Mouse (Mus musculus): ENCODE measurements around the gene Cenpb. TPM values are rescaled to one million over a fixed set of nuclear protein-coding genes. Genes with fewer than 3 reads are reported as not detected.

Gene Cenpb
- polyA plus RNA-seq, 1 experiment: 28.5 TPM

GRCm38 (mm10) chr2:131189521-131190309, 9.8 kb upstream of the Cenpb start:
- 43% methylated on average over 5 of the region's 5 CpGs for WGBS
- Histone ChIP-seq H3K27ac (ENCODE audit: control insufficient read depth, insufficient read depth, low read depth, low read length, poor library complexity) (peak overlapping the region; percentile 71), H3K4me1 (ENCODE audit: control insufficient read depth, insufficient read depth, low read length) (peaks cover 7% of the 10 kb centered on the region), H3K4me3 (replicated peaks; ENCODE audit: control insufficient read depth, low read depth, low read length) (peak overlapping the region; percentile 35)
- TF ChIP-seq CTCF (IDR thresholded peaks at IDR 0.05; ENCODE audit: control insufficient read depth, insufficient read depth, low read length) (no peak), POLR2A (IDR thresholded peaks at IDR 0.05; ENCODE audit: borderline replicate concordance, control insufficient read depth, low read depth, low read length) (no peak)

GRCm38 (mm10) chr2:131188311-131188710, 8.4 kb upstream of the Cenpb start:
- 74% methylated on average over 5 of the region's 5 CpGs for WGBS
- TF ChIP-seq POLR2A (IDR thresholded peaks at IDR 0.05; ENCODE audit: borderline replicate concordance, control insufficient read depth, low read depth, low read length) (no peak), CTCF (IDR thresholded peaks at IDR 0.05; ENCODE audit: control insufficient read depth, insufficient read depth, low read length) (no peak)
- peak overlapping the region; percentile 93 for H3K4me3 ChIP-seq (replicated peaks; ENCODE audit: control insufficient read depth, low read depth, low read length)
- peak overlapping the region; percentile 92; the same call in 1 of the 2 replicates for H3K27ac ChIP-seq (ENCODE audit: control insufficient read depth, insufficient read depth, low read depth, low read length, poor library complexity)
- H3K4me1 ChIP-seq (ENCODE audit: control insufficient read depth, insufficient read depth, low read length): peaks cover 7% of the 10 kb centered on the region

- WGBS: 49% methylated on average over 3 of the region's 3 CpGs
- Histone ChIP-seq H3K27ac (ENCODE audit: control insufficient read depth, insufficient read depth, low read depth, low read length, poor library complexity) (peak overlapping the region; percentile 92), H3K4me3 (replicated peaks; ENCODE audit: control insufficient read depth, low read depth, low read length) (peak overlapping the region; percentile 93), H3K4me1 (ENCODE audit: control insufficient read depth, insufficient read depth, low read length) (peaks cover 7% of the 10 kb centered on the region)
- TF ChIP-seq POLR2A (IDR thresholded peaks at IDR 0.05; ENCODE audit: borderline replicate concordance, control insufficient read depth, low read depth, low read length) (no peak), CTCF (IDR thresholded peaks at IDR 0.05; ENCODE audit: control insufficient read depth, insufficient read depth, low read length) (no peak)
Observed at GRCm38 (mm10) chr2:131187602-131187922, 7.7 kb upstream of the Cenpb start.

- Histone ChIP-seq H3K4me3 (replicated peaks; ENCODE audit: control insufficient read depth, low read depth, low read length) (peak within 1 kb of the TSS; percentile 93), H3K4me1 (ENCODE audit: control insufficient read depth, insufficient read depth, low read length) (peaks cover 7% of the 10 kb centered on the region), H3K27ac (ENCODE audit: control insufficient read depth, insufficient read depth, low read depth, low read length, poor library complexity) (peak within 1 kb of the TSS; percentile 92)
- WGBS: 1% methylated on average over 43 of the region's 43 CpGs
- TF ChIP-seq POLR2A (IDR thresholded peaks at IDR 0.05; ENCODE audit: borderline replicate concordance, control insufficient read depth, low read depth, low read length) (peak; percentile 99), CTCF (IDR thresholded peaks at IDR 0.05; ENCODE audit: control insufficient read depth, insufficient read depth, low read length) (no peak)
Observed at GRCm38 (mm10) chr2:131186771-131187601, 7.1 kb upstream of the Cenpb start, which contains the start of the genes Cdc25b and Spef1. Cdc25b (plus strand) TSS chr2:131186949. Spef1 (minus strand) TSS chr2:131187282.

- no peak for TF ChIP-seq POLR2A (IDR thresholded peaks at IDR 0.05; ENCODE audit: borderline replicate concordance, control insufficient read depth, low read depth, low read length)
- TF ChIP-seq CTCF (IDR thresholded peaks at IDR 0.05; ENCODE audit: control insufficient read depth, insufficient read depth, low read length): no peak
- WGBS: 4% methylated on average over 14 of the region's 14 CpGs
- peak overlapping the region; percentile 69 for H3K4me3 ChIP-seq (replicated peaks; ENCODE audit: control insufficient read depth, low read depth, low read length)
- H3K27ac ChIP-seq (ENCODE audit: control insufficient read depth, insufficient read depth, low read depth, low read length, poor library complexity): peak overlapping the region; percentile 75
- H3K4me1 ChIP-seq (ENCODE audit: control insufficient read depth, insufficient read depth, low read length): peaks cover 7% of the 10 kb centered on the region
Observed at GRCm38 (mm10) chr2:131186343-131186742, 6.5 kb upstream of the Cenpb start.

- under 1% methylated on average over 67 of the region's 67 CpGs for WGBS
- H3K27ac ChIP-seq (ENCODE audit: control insufficient read depth, insufficient read depth, low read depth, low read length, poor library complexity): peak overlapping the region; percentile 68
Observed at GRCm38 (mm10) chr2:131179246-131179886, 501 bp downstream of the Cenpb start.

GRCm38 (mm10) chr2:131178828-131179245, 1.0 kb downstream of the Cenpb start:
- TF ChIP-seq POLR2A (IDR thresholded peaks at IDR 0.05; ENCODE audit: borderline replicate concordance, control insufficient read depth, low read depth, low read length) (no peak; the same call in 1 of the 2 replicates), CTCF (IDR thresholded peaks at IDR 0.05; ENCODE audit: control insufficient read depth, insufficient read depth, low read length) (no peak)
- Histone ChIP-seq H3K27ac (ENCODE audit: control insufficient read depth, insufficient read depth, low read depth, low read length, poor library complexity) (peak overlapping the region; percentile 68), H3K4me1 (ENCODE audit: control insufficient read depth, insufficient read depth, low read length) (peaks cover 4% of the 10 kb centered on the region), H3K4me3 (replicated peaks; ENCODE audit: control insufficient read depth, low read depth, low read length) (peak overlapping the region; percentile 73)
- 44% methylated on average over 26 of the region's 26 CpGs for WGBS

More at GRCm38 (mm10) chr2:131179246-131179886, 501 bp downstream of the Cenpb start:
- peak overlapping the region; percentile 73 for H3K4me3 ChIP-seq (replicated peaks; ENCODE audit: control insufficient read depth, low read depth, low read length)
- peaks cover 4% of the 10 kb centered on the region for H3K4me1 ChIP-seq (ENCODE audit: control insufficient read depth, insufficient read depth, low read length)
- TF ChIP-seq CTCF (IDR thresholded peaks at IDR 0.05; ENCODE audit: control insufficient read depth, insufficient read depth, low read length): no peak
- 0 out of 2 replicates have a peak, but pooled peaks have one; percentile 38 for TF ChIP-seq POLR2A (IDR thresholded peaks at IDR 0.05; ENCODE audit: borderline replicate concordance, control insufficient read depth, low read depth, low read length)

Data from bone marrow, adult 2 months (tissue).